Mouse (Mus musculus) heart, adult 2 months (tissue): ENCODE measurements around the gene Fam198b. TPM values are rescaled to one million over a fixed set of nuclear protein-coding genes. Genes with fewer than 3 reads are reported as not detected.

Experiments
- DNase-seq, 2 experiments: peaks; one replicate each; pipeline ENCODE4 v3.0.0; 2021
- H3K27ac ChIP-seq: fragments of 200-600 bp; 2 replicates; pipeline ENCODE4 v1.8.1; 2022
- H3K27me3 ChIP-seq: fragments of 200-500 bp; 2 replicates; pipeline ENCODE4 v1.6.1; 2012; ENCODE audit warnings: mild to moderate bottlenecking, low read length, inconsistent platforms, mixed read lengths; ENCODE audit not compliant: control insufficient read depth, insufficient read depth
- H3K36me3 ChIP-seq: fragments of 200-500 bp; 2 replicates; pipeline ENCODE4 v1.6.1; 2012; ENCODE audit warnings: low read length, inconsistent platforms; ENCODE audit not compliant: control insufficient read depth, insufficient read depth
- H3K4me1 ChIP-seq: fragments of 200-500 bp; 2 replicates; pipeline ENCODE4 v1.6.1; 2011; ENCODE audit warnings: low read length; ENCODE audit not compliant: control insufficient read depth, insufficient read depth
- H3K4me3 ChIP-seq: fragments of 200-600 bp; 2 replicates; pipeline ENCODE4 v1.8.1; 2022
- H3K79me2 ChIP-seq: fragments of 200-500 bp; replicated peaks from 2 replicates; pipeline ENCODE4 v1.6.1; 2012; ENCODE audit warnings: mild to moderate bottlenecking, inconsistent platforms, low read length, moderate library complexity, mixed read lengths; ENCODE audit not compliant: control insufficient read depth, insufficient read depth
- H3K9ac ChIP-seq: fragments of 200-500 bp; 2 replicates; pipeline ENCODE4 v1.6.1; 2012; ENCODE audit warnings: low read depth, mild to moderate bottlenecking, control low read depth, inconsistent platforms, low read length, mixed read lengths
- CTCF ChIP-seq: fragments of 200-600 bp; IDR thresholded peaks from 2 replicates; pipeline ENCODE4 v1.8.1; 2022; ENCODE audit warnings: antibody characterized with exemption, mild to moderate bottlenecking, moderate library complexity
- EP300 ChIP-seq: fragments of 200-500 bp; IDR thresholded peaks from 2 replicates; pipeline ENCODE4 v1.6.1; 2011; ENCODE audit warnings: low read depth, low read length, control low read depth; ENCODE audit not compliant: insufficient read depth
- POLR2A ChIP-seq: fragments of 200-500 bp; IDR thresholded peaks from 2 replicates; pipeline ENCODE4 v1.6.1; 2011; ENCODE audit warnings: mild to moderate bottlenecking, low read depth, low read length, control low read depth; ENCODE audit not compliant: insufficient read depth
- WGBS: fragments of 180-500 bp; shearing (Covaris S2); methylation state at CpG from one replicate; pipeline ENCODE4 v1.1.7; 2018; 5-methylcytosine and 5-hydroxymethylcytosine counted together
- intact Hi-C: fragments of 180-260 bp; cut with DNase I; formaldehyde crosslinking; loops from one replicate; pipeline ENCODE4 v1.15.1; 2025
- polyA plus RNA-seq: library from polyadenylated mRNA; depleted of rRNA; stranded (reverse); fragments of >200 nt; gene quantifications from 2 replicates; pipeline ENCODE4 v1.2.3, GENCODE M21; 2012
- total RNA-seq, 2 experiments: library from RNA; stranded (reverse); gene quantifications; 2 replicates each; pipeline ENCODE4 v1.2.3; 2021

Gene Fam198b
- total and polyA plus RNA-seq, 3 experiments = 11.8 to 15.1 (median 12.1) TPM

DNA sequence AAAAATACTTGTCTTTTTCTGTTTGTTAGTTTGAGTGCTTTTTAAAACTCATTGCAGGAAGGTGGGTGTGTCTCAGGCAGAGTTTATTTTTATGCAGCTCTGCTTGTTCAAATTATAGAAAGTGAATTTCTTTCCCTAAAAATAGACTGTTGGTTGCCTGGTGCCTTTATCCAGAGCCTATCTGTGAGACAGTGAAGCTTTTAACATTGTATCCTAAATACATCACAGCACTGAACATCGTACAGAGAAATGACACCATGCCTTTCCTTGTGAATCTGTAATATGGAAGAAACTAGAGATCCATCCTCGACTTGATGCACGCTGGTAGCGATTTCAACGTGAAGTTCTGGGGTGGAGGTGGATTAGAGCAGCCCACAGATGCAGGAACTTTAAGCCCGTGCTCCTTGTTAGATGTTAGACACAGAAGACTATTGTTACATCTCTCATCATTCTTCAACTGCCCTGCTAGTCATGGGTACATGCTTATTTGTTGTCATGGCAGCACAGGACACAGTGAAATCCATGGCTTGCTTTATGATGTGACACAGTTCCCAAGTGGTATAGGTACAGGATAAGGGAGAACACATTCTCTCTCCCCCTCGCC lies 45.9 kb downstream of the Fam198b start:
- intact Hi-C loops = no loop called here
- H3K27ac ChIP-seq = peak overlapping the region; percentile 34; the same call in 1 of the 2 replicates
- no peak for DNase-seq

DNA sequence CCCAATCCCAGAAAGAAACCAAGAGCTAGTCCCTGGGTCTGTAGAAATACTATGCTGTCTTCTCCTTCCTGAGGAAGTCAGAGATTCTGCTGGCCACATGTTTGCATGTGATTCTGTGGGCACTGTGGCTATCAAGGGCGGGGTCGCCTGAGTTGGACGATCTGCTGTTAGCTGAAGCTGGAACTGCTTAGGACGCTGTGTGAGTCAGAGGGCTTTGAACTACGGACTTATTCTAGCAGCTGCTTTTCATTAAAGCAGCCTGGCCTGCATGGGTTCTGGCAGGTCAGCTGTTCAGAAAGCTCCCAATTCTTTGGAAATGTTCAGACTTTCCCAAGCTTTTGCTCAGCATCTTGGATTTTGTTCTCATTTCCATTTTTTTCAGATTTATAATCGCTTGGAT lies 51.9 kb downstream of the Fam198b start:
- Histone ChIP-seq H3K27ac (peak overlapping the region; percentile 45), H3K27me3 (no peaks in the 10 kb centered on the region), H3K4me1 (peaks cover 4% of the 10 kb centered on the region), H3K36me3 (peaks cover 19% of the 10 kb centered on the region), H3K4me3 (no peak overlapping the region), H3K9ac (no peak overlapping the region), H3K79me2 (0 out of 2 replicates have a peak, but pooled peaks cover 1% of the 10 kb centered on the region)
- 34% methylated on average over 6 of the region's 6 CpGs for WGBS
- TF ChIP-seq CTCF (no peak), EP300 (peak; percentile 66; the same call in 1 of the 2 replicates), POLR2A (no peak)
- DNase-seq = peak; percentile 61 to 76
- intact Hi-C loops = loop anchor here (5.0 kb wide), 1 partner anchor 36 kb away; no protein-coding TSS in a partner anchor

More for the DNA sequence above, 45.9 kb downstream of the Fam198b start:
- Histone ChIP-seq H3K9ac (no peak overlapping the region), H3K36me3 (peaks cover 37% of the 10 kb centered on the region), H3K4me3 (no peak overlapping the region), H3K79me2 (peaks cover 3% of the 10 kb centered on the region; the same call in 1 of the 2 replicates), H3K4me1 (peaks cover 8% of the 10 kb centered on the region), H3K27me3 (no peaks in the 10 kb centered on the region)
- 37% methylated on average over 7 of the region's 7 CpGs for WGBS
- TF ChIP-seq CTCF = no peak
- TF ChIP-seq POLR2A = no peak
- TF ChIP-seq EP300 = no peak

DNA sequence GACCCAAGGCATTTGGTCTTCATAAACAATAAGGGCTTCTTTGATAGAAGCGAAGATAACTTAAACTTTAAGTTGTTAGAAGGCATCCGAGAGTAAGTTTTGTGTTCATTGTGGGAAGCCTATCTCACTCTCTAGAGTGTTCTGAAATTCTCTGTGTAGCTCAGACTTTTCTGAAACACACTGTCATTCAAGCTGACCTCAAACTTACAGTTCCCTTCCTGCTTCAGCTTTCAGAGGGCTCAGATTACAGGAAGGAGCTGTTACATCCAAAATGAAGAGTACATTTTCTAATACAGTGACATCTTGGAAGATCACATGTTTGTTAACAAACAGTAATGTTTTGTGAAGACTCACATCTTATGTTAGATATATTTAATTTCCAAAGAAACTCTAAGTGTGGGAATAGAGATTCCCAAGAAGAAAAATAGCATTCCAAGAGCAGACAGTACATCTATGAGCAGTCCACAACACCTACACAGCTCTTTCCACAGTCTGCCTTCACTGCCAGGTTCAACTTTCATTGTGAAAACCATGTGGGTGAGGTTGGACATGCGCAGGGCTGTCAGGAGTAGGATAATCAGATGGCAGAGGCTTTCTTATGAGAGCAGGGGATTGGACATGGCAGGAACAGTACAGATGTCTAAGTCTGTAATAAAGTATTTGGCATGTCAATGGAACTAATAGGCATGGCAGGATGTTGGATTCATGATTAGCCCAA lies 52.6 kb downstream of the Fam198b start:
- no peak for DNase-seq
- peak overlapping the region; percentile 3 for H3K27ac ChIP-seq
- peaks cover 4% of the 10 kb centered on the region for H3K4me1 ChIP-seq
- H3K4me3 ChIP-seq = no peak overlapping the region
- no peaks in the 10 kb centered on the region for H3K27me3 ChIP-seq
- H3K9ac ChIP-seq = no peak overlapping the region
- no peak for TF ChIP-seq EP300
- TF ChIP-seq CTCF = no peak
- TF ChIP-seq POLR2A = no peak
- intact Hi-C loops = loop anchor here (5.0 kb wide), 1 partner anchor 35 kb away; no protein-coding TSS in a partner anchor
- 87% methylated on average over 3 of the region's 3 CpGs for WGBS
- H3K36me3 ChIP-seq = peaks cover 17% of the 10 kb centered on the region
- 0 out of 2 replicates have a peak, but pooled peaks cover 1% of the 10 kb centered on the region for H3K79me2 ChIP-seq

DNA sequence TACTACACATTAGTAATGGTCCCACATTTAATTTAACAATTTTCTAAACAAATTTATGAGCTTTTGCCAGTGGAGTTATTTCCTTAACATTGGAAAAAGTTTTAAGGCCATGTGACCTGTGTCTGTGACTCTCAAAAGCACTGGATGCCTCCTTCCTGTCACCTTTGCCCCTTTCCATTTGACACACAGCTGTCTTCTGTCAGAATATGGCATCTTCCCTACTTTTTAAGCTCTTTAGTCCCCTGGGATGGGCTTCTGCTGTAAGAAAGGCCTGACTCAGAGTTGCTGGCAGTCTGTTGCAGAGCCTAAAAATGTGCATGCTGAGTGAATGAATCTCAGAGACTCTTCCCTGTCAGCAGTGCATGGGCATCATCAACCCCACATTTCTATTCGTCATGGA lies 63.4 kb downstream of the Fam198b start:
- H3K27ac ChIP-seq = peak overlapping the region; percentile 62
- H3K36me3 ChIP-seq = peaks cover 12% of the 10 kb centered on the region
- WGBS = 43% methylated on average over 1 of the region's 1 CpGs
- peaks cover 7% of the 10 kb centered on the region for H3K4me1 ChIP-seq
- no peaks in the 10 kb centered on the region for H3K27me3 ChIP-seq
- TF ChIP-seq POLR2A (no peak), EP300 (0 out of 2 replicates have a peak, but pooled peaks have one; percentile 51), CTCF (no peak)
- no peak overlapping the region for H3K9ac ChIP-seq
- intact Hi-C loops = loop anchor here (5.0 kb wide), 1 partner anchor 105 kb away; no protein-coding TSS in a partner anchor
- H3K79me2 ChIP-seq = no peaks in the 10 kb centered on the region
- no peak overlapping the region for H3K4me3 ChIP-seq
- peak; percentile 46 to 60 for DNase-seq

DNA sequence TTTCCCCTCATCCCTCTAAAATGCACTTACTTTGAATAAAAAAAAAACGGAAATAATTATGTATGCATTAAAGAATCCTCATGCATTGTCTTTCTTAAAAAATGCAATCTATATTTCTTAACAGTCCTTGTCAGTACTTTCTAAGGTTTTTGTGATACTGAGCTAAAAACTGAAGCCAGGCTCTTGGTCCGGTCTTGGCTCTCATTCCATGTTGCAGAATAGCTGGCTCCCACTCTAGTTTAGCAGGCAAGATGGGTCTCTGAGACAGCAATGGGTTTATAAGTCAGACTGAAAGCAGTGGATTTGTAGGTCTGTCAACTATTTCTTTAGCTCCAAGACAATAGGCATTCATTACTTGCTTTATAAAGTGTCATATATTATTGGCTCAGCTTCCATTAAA lies 63.8 kb downstream of the Fam198b start:
- H3K27ac ChIP-seq = peak overlapping the region; percentile 62
- no peak overlapping the region for H3K4me3 ChIP-seq
- TF ChIP-seq CTCF (no peak), EP300 (no peak), POLR2A (no peak)
- WGBS = 46% methylated on average over 2 of the region's 2 CpGs
- DNase-seq = no peak
- H3K4me1 ChIP-seq = peaks cover 7% of the 10 kb centered on the region
- no peak overlapping the region for H3K9ac ChIP-seq
- intact Hi-C loops = loop anchor here (5.0 kb wide), 1 partner anchor 104 kb away; no protein-coding TSS in a partner anchor
- H3K36me3 ChIP-seq = peaks cover 12% of the 10 kb centered on the region
- no peaks in the 10 kb centered on the region for H3K27me3 ChIP-seq
- no peaks in the 10 kb centered on the region for H3K79me2 ChIP-seq
